In genomic region chr1:72236363-72237006, GRCm38 (mm10) we compare ENCODE assay signal across 8 mouse cellular contexts. TPM values are rescaled to one million over a fixed set of nuclear protein-coding genes. Genes with fewer than 3 reads are reported as not detected.
DNase-seq lines count a peak whose midpoint lies in the region; ATAC-seq and TF ChIP-seq lines count a peak whose summit lies in the region.
"Not testable (repeated sequence)": the region's sequence is repeated elsewhere in the genome, so short reads cannot be mapped to it uniquely, and the experiment has no call there.

No protein-coding gene starts in this region.

- ATAC-seq in heart, embryonic 14.5 days (ENCODE audit: insufficient number of reproducible peaks, insufficient read depth, low FRiP score, low read depth): peak; percentile 73
- ATAC-seq in kidney, postnatal 0 days (replicated peaks; ENCODE audit: low FRiP score, low read depth): peak; percentile 76
- peak; percentile 81 for ATAC-seq in liver, embryonic 12.5 days
- peak; percentile 84 for ATAC-seq in stomach, embryonic 14.5 days (ENCODE audit: insufficient number of reproducible peaks, insufficient read depth, low FRiP score, low read depth)

- H3K27ac ChIP-seq in forebrain, embryonic 10.5 days: peak overlapping the region; percentile 88
- H3K27ac ChIP-seq in heart, embryonic 14.5 days (replicated peaks in 1 of 2; ENCODE audit: control insufficient read depth in 1 of 2, insufficient read depth in 1 of 2, low read depth in 2 of 2, low read length in 2 of 2): peak overlapping the region; percentile 83 to 94
- peak overlapping the region; percentile 52 for H3K27ac ChIP-seq in kidney, postnatal 0 days
- 0 out of 2 replicates have a peak overlapping the region, but pooled peaks have one; percentile 2 for H3K27ac ChIP-seq in liver, embryonic 12.5 days
- H3K27ac ChIP-seq in stomach, embryonic 14.5 days (ENCODE audit: low read length): peak overlapping the region; percentile 90

- peak; percentile 55 to 59 for DNase-seq in B cell, adult 2 months
- DNase-seq in brain, adult 2 months (ENCODE audit: low read depth, low spot score): peak; percentile 93
- peak; percentile 82 for DNase-seq in forebrain, embryonic 10.5 days (ENCODE audit: extremely low spot score, low spot score)
- peak; percentile 86 for DNase-seq in kidney, postnatal 0 days (ENCODE audit: low spot score)
- DNase-seq in naive thymus-derived CD4-positive, alpha-beta T cell, adult 2 months (ENCODE audit: low read depth): peak; percentile 46

- H3K9me3 ChIP-seq in forebrain, embryonic 10.5 days; heart, embryonic 14.5 days (ENCODE audit: control insufficient read depth, low read length); kidney, postnatal 0 days (replicated peaks; ENCODE audit: low read length); liver, embryonic 12.5 days (replicated peaks); stomach, embryonic 14.5 days (ENCODE audit: control insufficient read depth, low read depth, low read length): not testable (repeated sequence)

- H3K4me3 ChIP-seq in forebrain, embryonic 10.5 days: peak overlapping the region; percentile 67
- H3K4me3 ChIP-seq in heart, embryonic 14.5 days (ENCODE audit: control insufficient read depth in 1 of 2, insufficient read depth in 1 of 2, low read depth in 1 of 2, low read length in 2 of 2): peak overlapping the region; percentile 60 to 83
- H3K4me3 ChIP-seq in kidney, postnatal 0 days (replicated peaks; ENCODE audit: low read depth, low read length): peak overlapping the region; percentile 50
- peak overlapping the region; percentile 52 for H3K4me3 ChIP-seq in liver, embryonic 12.5 days
- peak overlapping the region; percentile 46 for H3K4me3 ChIP-seq in stomach, embryonic 14.5 days (ENCODE audit: low read depth, low read length)

- peaks cover 21% of the 10 kb centered on the region for H3K4me1 ChIP-seq in forebrain, embryonic 10.5 days
- not testable (repeated sequence) for H3K4me1 ChIP-seq in heart, embryonic 14.5 days (ENCODE audit: control insufficient read depth in 2 of 2, insufficient read depth in 2 of 2, low read length in 2 of 2); kidney, postnatal 0 days (replicated peaks; ENCODE audit: insufficient read depth, low read length); liver, embryonic 12.5 days; stomach, embryonic 14.5 days (ENCODE audit: control insufficient read depth, insufficient read depth, low read length)

- H3K36me3 ChIP-seq in forebrain, embryonic 10.5 days (replicated peaks); heart, embryonic 14.5 days (ENCODE audit: control insufficient read depth, insufficient read depth, low read length); kidney, postnatal 0 days (ENCODE audit: insufficient read depth, low read length); liver, embryonic 12.5 days; stomach, embryonic 14.5 days (ENCODE audit: control insufficient read depth, insufficient read depth, low read length): not testable (repeated sequence)

- H3K9ac ChIP-seq in heart, embryonic 14.5 days (ENCODE audit: low read length): peak overlapping the region; percentile 71
- peak overlapping the region; percentile 48; the same call in 1 of the 2 replicates for H3K9ac ChIP-seq in kidney, postnatal 0 days (ENCODE audit: low read depth, low read length)
- H3K9ac ChIP-seq in liver, embryonic 12.5 days: 0 out of 2 replicates have a peak overlapping the region, but pooled peaks have one; percentile 35
- H3K9ac ChIP-seq in stomach, embryonic 14.5 days (replicated peaks; ENCODE audit: low read depth, low read length): peak overlapping the region; percentile 53

- H3K4me2 ChIP-seq in heart, embryonic 14.5 days (ENCODE audit: low read length): peak overlapping the region; percentile 67
- peak overlapping the region; percentile 60 for H3K4me2 ChIP-seq in kidney, postnatal 0 days (ENCODE audit: low read length)
- H3K4me2 ChIP-seq in liver, embryonic 12.5 days: peak overlapping the region; percentile 64
- peak overlapping the region; percentile 52 for H3K4me2 ChIP-seq in stomach, embryonic 14.5 days (replicated peaks; ENCODE audit: low read depth, low read length)

- peak; percentile 17; the same call in 1 of the 2 replicates for TF ChIP-seq CTCF in kidney, postnatal 0 days (IDR thresholded peaks at IDR 0.05; ENCODE audit: low read depth)

- peaks cover 35% of the 10 kb centered on the region for H3K27me3 ChIP-seq in forebrain, embryonic 10.5 days (ENCODE audit: poor library complexity, severe bottlenecking)
- H3K27me3 ChIP-seq in heart, embryonic 14.5 days (ENCODE audit: control insufficient read depth, insufficient read depth, low read length); kidney, postnatal 0 days (ENCODE audit: insufficient read depth, low read length); stomach, embryonic 14.5 days (ENCODE audit: control insufficient read depth, insufficient read depth, low read length): not testable (repeated sequence)
- peaks cover 48% of the 10 kb centered on the region for H3K27me3 ChIP-seq in liver, embryonic 12.5 days (replicated peaks)

- under 1% methylated on average over 37 of the region's 50 CpGs for WGBS in forebrain, embryonic 10.5 days
- WGBS in heart, embryonic 14.5 days: 0% methylated on average over 35 of the region's 50 CpGs
- under 1% methylated on average over 35 of the region's 50 CpGs for WGBS in kidney, postnatal 0 days
- WGBS in liver, embryonic 12.5 days (ENCODE audit: insufficient replicate concordance): under 1% methylated on average over 38 of the region's 50 CpGs
- WGBS in stomach, embryonic 14.5 days: under 1% methylated on average over 35 of the region's 50 CpGs

RNA-seq across cellular contexts. Expression of gene Mreg, which starts 24.4 kb away (rescaled TPM):
- 3.3 and 4.1 TPM in 2 replicates for polyA plus RNA-seq in forebrain, embryonic 10.5 days (2016; fragmentation: Nextera tagmentation; extraction: Ambion mirVana)
- polyA plus RNA-seq in heart, embryonic 14.5 days (2014; fragmentation: Nextera tagmentation; extraction: Ambion mirVana): 6.5 and 6.8 TPM in 2 replicates
- 6.0 and 6.2 TPM in 2 replicates for polyA plus RNA-seq in kidney, postnatal 0 days (2015; fragmentation: Nextera tagmentation; extraction: Ambion mirVana)
- 5.2 and 5.8 TPM in 2 replicates for polyA plus RNA-seq in liver, embryonic 12.5 days (2016; fragmentation: Nextera tagmentation; extraction: Ambion mirVana)
- 9.2 and 9.7 TPM in 2 replicates for polyA plus RNA-seq in stomach, embryonic 14.5 days (2014; fragmentation: Nextera tagmentation; extraction: Ambion mirVana)

RNA-seq across cellular contexts. Expression of gene Pecr, which starts 47.6 kb away (rescaled TPM):
- 22.5 and 23.5 TPM in 2 replicates for polyA plus RNA-seq in forebrain, embryonic 10.5 days (2016; fragmentation: Nextera tagmentation; extraction: Ambion mirVana)
- 19.1 and 23.8 TPM in 2 replicates for polyA plus RNA-seq in heart, embryonic 14.5 days (2014; fragmentation: Nextera tagmentation; extraction: Ambion mirVana)
- polyA plus RNA-seq in kidney, postnatal 0 days (2015; fragmentation: Nextera tagmentation; extraction: Ambion mirVana): 82.0 and 87.8 TPM in 2 replicates
- polyA plus RNA-seq in liver, embryonic 12.5 days (2016; fragmentation: Nextera tagmentation; extraction: Ambion mirVana): 33.7 and 34.4 TPM in 2 replicates
- 35.0 and 35.7 TPM in 2 replicates for polyA plus RNA-seq in stomach, embryonic 14.5 days (2014; fragmentation: Nextera tagmentation; extraction: Ambion mirVana)

RNA-seq across cellular contexts. Expression of gene Tmem169, which starts 47.7 kb away (rescaled TPM):
- 3.1 and 3.3 TPM in 2 replicates for polyA plus RNA-seq in forebrain, embryonic 10.5 days (2016; fragmentation: Nextera tagmentation; extraction: Ambion mirVana)
- 0.28 and 0.32 TPM in 2 replicates for polyA plus RNA-seq in heart, embryonic 14.5 days (2014; fragmentation: Nextera tagmentation; extraction: Ambion mirVana)
- 4.1 and 4.8 TPM in 2 replicates for polyA plus RNA-seq in kidney, postnatal 0 days (2015; fragmentation: Nextera tagmentation; extraction: Ambion mirVana)
- 0.49 and 0.62 TPM in 2 replicates for polyA plus RNA-seq in liver, embryonic 12.5 days (2016; fragmentation: Nextera tagmentation; extraction: Ambion mirVana)
- 2.6 and 3.7 TPM in 2 replicates for polyA plus RNA-seq in stomach, embryonic 14.5 days (2014; fragmentation: Nextera tagmentation; extraction: Ambion mirVana)

Comparison
In these comparisons a context has a peak if more than half of its experiments do, and no peak if none do; other contexts are left out.
1. Peak in every context shown above with its lines: DNase-seq, ATAC-seq, H3K4me3 ChIP-seq and H3K27ac ChIP-seq.
2. H3K27ac ChIP-seq: peak in every context shown above with its lines; median percentile 90 in stomach, embryonic 14.5 days; 88 in heart, embryonic 14.5 days; 88 in forebrain, embryonic 10.5 days; 52 in kidney, postnatal 0 days; 2 in liver, embryonic 12.5 days.